ENCODE assay signal across 8 mouse cellular contexts in genomic region chr6:70797581-70798251, GRCm38 (mm10). TPM values are rescaled to one million over a fixed set of nuclear protein-coding genes. Genes with fewer than 3 reads are reported as not detected.
DNase-seq lines count a peak whose midpoint lies in the region; ATAC-seq and TF ChIP-seq lines count a peak whose summit lies in the region.

No protein-coding gene starts in this region.

- H3K36me3 ChIP-seq in kidney, adult 2 months (ENCODE audit: control insufficient read depth, insufficient read depth, low read length) = no peaks in the 10 kb centered on the region

- peak; percentile 94 for ATAC-seq in neutrophil, adult 5-6 weeks (ENCODE audit: extremely low read depth, insufficient number of reproducible peaks, low FRiP score, poor library complexity, severe bottlenecking)

- H3K27ac ChIP-seq in kidney, adult 2 months (ENCODE audit: insufficient read depth, low read depth, low read length) = no peak overlapping the region

- no peak for TF ChIP-seq POLR2A in kidney, adult 2 months (IDR thresholded peaks at IDR 0.05; ENCODE audit: low read depth, low read length)
- no peak for TF ChIP-seq POLR2A in lung, adult 2 months (IDR thresholded peaks at IDR 0.05; ENCODE audit: borderline replicate concordance, extremely low read depth, low read depth, low read length)

- H3K4me3 ChIP-seq in kidney, adult 2 months (ENCODE audit: insufficient read depth, low read depth, low read length) = no peak overlapping the region
- no peak overlapping the region for H3K4me3 ChIP-seq in lung, adult 2 months (replicated peaks; ENCODE audit: extremely low read depth, low read depth, low read length)

- H3K27me3 ChIP-seq in kidney, adult 2 months (replicated peaks; ENCODE audit: control insufficient read depth, insufficient read depth, low read length) = no peaks in the 10 kb centered on the region

- H3K4me1 ChIP-seq in kidney, adult 2 months (ENCODE audit: control insufficient read depth, insufficient read depth, low read length) = no peaks in the 10 kb centered on the region; the same call in 1 of the 2 replicates
- H3K4me1 ChIP-seq in lung, adult 2 months (ENCODE audit: control insufficient read depth, insufficient read depth, low read length) = no peaks in the 10 kb centered on the region

- whole genome bisulfite sequencing in kidney, adult 2 months = 23% methylated on average over 9 of the region's 9 CpGs
- WGBS in lung, adult 2 months = 14% methylated on average over 9 of the region's 9 CpGs

- peak; percentile 83 for DNase-seq in CD4-positive helper T cell, adult 2 months (ENCODE audit: low read depth, low spot score)
- DNase-seq in NIH3T3 (ENCODE audit: low read depth) = peak; percentile 70
- peak; percentile 69 to 84 for DNase-seq in cerebellum, postnatal 25 days
- DNase-seq in gastrocnemius, postnatal 36 days = peak; percentile 51
- DNase-seq in kidney, adult 2 months = peak; percentile 77
- peak; percentile 69 for DNase-seq in lung, adult 2 months
- no peak for DNase-seq in left cerebral cortex, postnatal 25 days (ENCODE audit: low spot score in 2 of 2)

- intact Hi-C loops in gastrocnemius, postnatal 36 days (cut with DNase I) = loop anchor here (5.0 to 10.0 kb wide), 2 partner anchors 1027 to 1985 kb away; partner anchors contain the start of gene Mrpl35
- intact Hi-C loops in left cerebral cortex, postnatal 25 days (cut with DNase I) = no loop called here

- peak; percentile 93 for TF ChIP-seq CTCF in kidney, adult 2 months (conservative IDR thresholded peaks at IDR 0.05; ENCODE audit: insufficient read depth, insufficient read length, low read depth, low read length)
- peak; percentile 95 for TF ChIP-seq CTCF in lung, adult 2 months (IDR thresholded peaks at IDR 0.05; ENCODE audit: insufficient read depth, low read length)

RNA-seq across cellular contexts. Expression of gene Rpia, which starts 5.7 kb away (rescaled TPM):
- 10 to 100 TPM; 12.1 to 16.3 TPM for total RNA-seq in gastrocnemius, postnatal 36 days (2021)
- 10.2 and 15.0 TPM in 2 replicates for polyA plus RNA-seq in kidney, adult 2 months (2012; rRNA removed)
- polyA plus RNA-seq in lung, adult 2 months (2012; rRNA removed) = 8.8 and 10.7 TPM in 2 replicates
- total RNA-seq in neutrophil, adult 5-6 weeks (2017) = 77.1 and 79.0 TPM in 2 replicates
- 10 to 100 TPM; 11.9 to 13.2 TPM for total RNA-seq in left cerebral cortex, postnatal 25 days (2021)

RNA-seq across cellular contexts. Expression of gene Eif2ak3, which starts 46.6 kb away (rescaled TPM):
- total RNA-seq in gastrocnemius, postnatal 36 days (2021) = 1 to 10 TPM; 3.8 to 4.0 TPM
- polyA plus RNA-seq in kidney, adult 2 months (2012; rRNA removed) = 14.4 TPM in 2 replicates
- polyA plus RNA-seq in lung, adult 2 months (2012; rRNA removed) = 12.6 and 14.8 TPM in 2 replicates
- 168 and 185 TPM in 2 replicates for total RNA-seq in neutrophil, adult 5-6 weeks (2017)
- total RNA-seq in left cerebral cortex, postnatal 25 days (2021) = 10 to 100 TPM; 21.2 to 23.1 TPM

Comparison
In these comparisons a context has a peak if more than half of its experiments do, and no peak if none do; other contexts are left out.
1. DNase-seq: peak in CD4-positive helper T cell, adult 2 months (single experiment), NIH3T3 (single experiment), cerebellum, postnatal 25 days (2 of 2), gastrocnemius, postnatal 36 days (2 of 2), kidney, adult 2 months (single experiment) and lung, adult 2 months (single experiment); none in left cerebral cortex, postnatal 25 days (0 of 2).
2. RNA of gene Eif2ak3, which starts 46.6 kb away (total RNA-seq): 168 to 185 TPM in neutrophil, adult 5-6 weeks and 21.2 to 23.1 TPM in left cerebral cortex, postnatal 25 days; 3.8 to 4.0 TPM in gastrocnemius, postnatal 36 days; every median in the first group is over 4 times any median in the second.